19 mouse cellular contexts compared by ENCODE assay signal in genomic region chr4:33721971-33722370, GRCm38 (mm10).
A peak's percentile ranks its signal among the peaks of the same experiment; 100 is the strongest.
DNase-seq lines count a peak whose midpoint lies in the region; ATAC-seq lines count a peak whose summit lies in the region.
"Had no signal": no experiment of that assay in that cellular context is flagged by ENCODE, and none has a peak within 500 bp of the region (broad histone marks: within the 10 kb centered on the region; RNA-seq: fewer than 3 reads in every experiment).

No protein-coding gene starts in this region.

- peak; percentile 85 for ATAC-seq in frontal cortex, adult (ENCODE audit: low TSS enrichment)
- ATAC-seq: activated CD4-positive, CD25-positive, alpha-beta regulatory T cell, adult 4 months; CD4-positive, CD25-positive, alpha-beta regulatory T cell, adult 4 months; forebrain, embryonic 14.5 days; forebrain, embryonic 16.5 days; Patski had no signal

- DNase-seq in frontal cortex, postnatal 14 days (ENCODE audit: low spot score in 2 of 2) = no peak
- DNase-seq in layer of hippocampus, postnatal 10 days (ENCODE audit: low spot score in 2 of 2) = peak; percentile 1 to 6
- no peak for DNase-seq in layer of hippocampus, postnatal 36 days
- DNase-seq in brain, adult 2 months (ENCODE audit: low read depth, low spot score) = peak; percentile 59
- DNase-seq: adrenal gland, adult 8-10 months; adrenal gland, postnatal 14 days; adrenal gland, postnatal 36 days; B cell, adult 2 months; cerebellum, adult 11 months; cerebellum, adult 8-10 months; cerebellum, adult 9-11 months; cerebellum, postnatal 14 days; embryo, embryonic 11 days had no signal

Comparison
In these comparisons a context has a peak if more than half of its experiments do, and no peak if none do; other contexts are left out.
1. DNase-seq: peak in layer of hippocampus, postnatal 10 days (2 of 2) and brain, adult 2 months (single experiment); none in frontal cortex, postnatal 14 days (0 of 2) and layer of hippocampus, postnatal 36 days (0 of 2).